Mouse (Mus musculus) midbrain, embryonic 14.5 days (tissue): ENCODE measurements around the gene Prkce. TPM values are rescaled to one million over a fixed set of nuclear protein-coding genes. Genes with fewer than 3 reads are reported as not detected.

Experiments used
- ATAC-seq: fragments of 200-750 bp; cut with Nextera tagmentation; 2 replicates; pipeline ENCODE4 v1.8.0; 2017; ENCODE audit warnings: moderate number of reproducible peaks, moderate library complexity; ENCODE audit not compliant: low FRiP score, low TSS enrichment
- DNase-seq: peaks from one replicate; pipeline ENCODE4 v3.0.0-alpha.2; 2015
- H3K27ac ChIP-seq: fragments of 300-500 bp; sonication (generic); replicated peaks from 2 replicates; pipeline ENCODE4 v1.5.1; 2014; ENCODE audit warnings: mild to moderate bottlenecking, low read depth, low read length, moderate library complexity
- H3K27me3 ChIP-seq: fragments of 300-500 bp; sonication (generic); 2 replicates; pipeline ENCODE4 v1.6.1; 2014; ENCODE audit warnings: low read length, control low read depth, mixed read lengths; ENCODE audit not compliant: control insufficient read depth, insufficient read depth
- H3K36me3 ChIP-seq: fragments of 300-500 bp; sonication (generic); 2 replicates; pipeline ENCODE4 v1.6.1; 2014; ENCODE audit warnings: low read length, control low read depth; ENCODE audit not compliant: control insufficient read depth, insufficient read depth
- H3K4me1 ChIP-seq: fragments of 300-500 bp; sonication (generic); 2 replicates; pipeline ENCODE4 v1.6.1; 2014; ENCODE audit warnings: mild to moderate bottlenecking, antibody characterized with exemption, low read length, control low read depth; ENCODE audit not compliant: control insufficient read depth, insufficient read depth
- H3K4me2 ChIP-seq: fragments of 300-500 bp; sonication (generic); 2 replicates; pipeline ENCODE4 v1.6.1; 2014; ENCODE audit warnings: mild to moderate bottlenecking, low read length, moderate library complexity
- H3K4me3 ChIP-seq: fragments of 300-500 bp; sonication (generic); replicated peaks from 2 replicates; pipeline ENCODE4 v1.5.1; 2014; ENCODE audit warnings: low read depth, low read length
- H3K9ac ChIP-seq: fragments of 300-500 bp; sonication (generic); replicated peaks from 2 replicates; pipeline ENCODE4 v1.6.1; 2014; ENCODE audit warnings: mild to moderate bottlenecking, low read length, moderate library complexity
- H3K9me3 ChIP-seq: fragments of 300-500 bp; sonication (generic); 2 replicates; pipeline ENCODE4 v1.6.1; 2016; ENCODE audit warnings: low read length, control low read depth, mixed read lengths; ENCODE audit not compliant: control insufficient read depth
- WGBS: fragments of 180-500 bp; shearing (Covaris S2); extraction: QIAGEN DNeasy Blood & Tissue Kit; methylation state at CpG from one replicate; pipeline ENCODE4 v1.1.7; 2014; 5-methylcytosine and 5-hydroxymethylcytosine counted together
- polyA plus RNA-seq: library from polyadenylated mRNA; unstranded; fragments of >200 nt; fragmentation: Nextera tagmentation; extraction: Ambion mirVana; gene quantifications from 2 replicates; pipeline ENCODE4 v1.2.1, GENCODE M21; 2014

The Prkce gene
- polyA plus RNA-seq, 1 experiment from 2014 or later, result 25.4 TPM

DNA sequence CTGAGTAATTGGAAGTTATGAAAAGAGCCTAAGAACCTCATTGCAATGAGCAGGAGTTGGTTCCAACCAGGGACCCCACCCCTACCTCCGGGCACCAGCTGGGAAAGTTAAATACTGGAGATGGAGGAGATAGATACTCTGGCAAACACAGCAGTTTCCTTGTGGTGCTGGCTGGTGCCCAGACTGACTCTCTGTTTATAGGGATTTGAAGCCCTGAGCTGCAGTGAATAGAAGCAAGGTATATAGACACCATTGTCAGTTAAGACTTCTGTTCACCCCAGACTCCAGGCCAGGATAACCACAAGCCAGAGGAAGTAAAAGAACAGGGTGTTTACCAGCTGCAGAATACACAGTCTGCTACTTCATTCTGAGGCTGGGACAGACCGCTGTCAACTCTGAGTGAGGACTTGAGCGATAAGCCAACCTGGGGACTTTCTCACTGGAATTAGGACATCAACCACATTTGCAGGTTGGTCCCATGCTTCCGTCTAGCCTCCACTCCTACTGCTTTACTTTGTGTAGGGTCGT, 110.5 kb downstream of the Prkce start:
- H3K4me2 ChIP-seq, result no peak overlapping the region
- H3K36me3 ChIP-seq, result no peaks in the 10 kb centered on the region
- no peaks in the 10 kb centered on the region for H3K27me3 ChIP-seq
- DNase-seq (no peak), ATAC-seq (no peak)
- no peaks in the 10 kb centered on the region for H3K9me3 ChIP-seq
- no peak overlapping the region for H3K27ac ChIP-seq
- 0 out of 2 replicates have a peak, but pooled peaks cover 4% of the 10 kb centered on the region for H3K4me1 ChIP-seq
- 86% methylated on average over 5 of the region's 5 CpGs for WGBS
- H3K4me3 ChIP-seq, result no peak overlapping the region
- H3K9ac ChIP-seq, result no peak overlapping the region

- Histone ChIP-seq H3K4me3 (no peak overlapping the region), H3K27me3 (no peaks in the 10 kb centered on the region), H3K36me3 (no peaks in the 10 kb centered on the region), H3K9me3 (no peaks in the 10 kb centered on the region), H3K9ac (no peak overlapping the region), H3K27ac (no peak overlapping the region), H3K4me2 (no peak overlapping the region), H3K4me1 (0 out of 2 replicates have a peak, but pooled peaks cover 4% of the 10 kb centered on the region)
- 68% methylated on average over 10 of the region's 10 CpGs for WGBS
- ATAC-seq (no peak), DNase-seq (no peak)
These were observed 112.2 kb downstream of the Prkce start for GRCm38 (mm10) chr17:86279751-86280150.

DNA sequence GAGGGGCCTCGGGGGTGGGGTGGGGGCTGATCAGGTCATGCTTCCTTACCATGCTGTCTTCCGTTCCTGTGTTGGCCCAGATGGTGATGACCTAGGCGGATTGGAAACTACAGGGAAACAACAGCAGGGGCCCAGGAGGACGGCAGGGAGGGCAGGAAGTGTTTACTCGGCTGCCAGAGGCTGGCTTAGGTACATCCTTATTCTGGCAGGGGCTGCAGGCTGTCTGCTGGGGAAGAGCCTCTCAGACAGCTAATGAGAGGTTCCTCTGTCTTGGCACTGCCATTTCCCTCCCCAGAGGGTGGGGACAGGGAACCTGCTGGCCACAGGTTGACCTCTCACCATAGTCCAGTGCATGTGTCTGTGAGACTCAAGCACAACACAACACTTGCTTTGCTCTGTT, 116.2 kb downstream of the Prkce start:
- H3K4me1 ChIP-seq, result 0 out of 2 replicates have a peak, but pooled peaks cover 4% of the 10 kb centered on the region
- no peak overlapping the region for H3K4me2 ChIP-seq
- no peak overlapping the region for H3K4me3 ChIP-seq
- H3K9ac ChIP-seq, result no peak overlapping the region
- DNase-seq, result no peak
- H3K9me3 ChIP-seq, result no peaks in the 10 kb centered on the region
- H3K36me3 ChIP-seq, result no peaks in the 10 kb centered on the region
- H3K27me3 ChIP-seq, result no peaks in the 10 kb centered on the region
- 50% methylated on average over 5 of the region's 5 CpGs for WGBS
- ATAC-seq, result no peak
- H3K27ac ChIP-seq, result no peak overlapping the region

GRCm38 (mm10) chr17:86285058-86285457, 117.5 kb downstream of the Prkce start:
- H3K36me3 ChIP-seq, result no peaks in the 10 kb centered on the region
- no peak for ATAC-seq
- H3K27ac ChIP-seq, result no peak overlapping the region
- no peak for DNase-seq
- H3K9ac ChIP-seq, result no peak overlapping the region
- no peak overlapping the region for H3K4me2 ChIP-seq
- H3K4me3 ChIP-seq, result no peak overlapping the region
- WGBS, result 93% methylated on average over 5 of the region's 5 CpGs
- H3K27me3 ChIP-seq, result no peaks in the 10 kb centered on the region
- 0 out of 2 replicates have a peak, but pooled peaks cover 4% of the 10 kb centered on the region for H3K4me1 ChIP-seq
- H3K9me3 ChIP-seq, result no peaks in the 10 kb centered on the region

DNA sequence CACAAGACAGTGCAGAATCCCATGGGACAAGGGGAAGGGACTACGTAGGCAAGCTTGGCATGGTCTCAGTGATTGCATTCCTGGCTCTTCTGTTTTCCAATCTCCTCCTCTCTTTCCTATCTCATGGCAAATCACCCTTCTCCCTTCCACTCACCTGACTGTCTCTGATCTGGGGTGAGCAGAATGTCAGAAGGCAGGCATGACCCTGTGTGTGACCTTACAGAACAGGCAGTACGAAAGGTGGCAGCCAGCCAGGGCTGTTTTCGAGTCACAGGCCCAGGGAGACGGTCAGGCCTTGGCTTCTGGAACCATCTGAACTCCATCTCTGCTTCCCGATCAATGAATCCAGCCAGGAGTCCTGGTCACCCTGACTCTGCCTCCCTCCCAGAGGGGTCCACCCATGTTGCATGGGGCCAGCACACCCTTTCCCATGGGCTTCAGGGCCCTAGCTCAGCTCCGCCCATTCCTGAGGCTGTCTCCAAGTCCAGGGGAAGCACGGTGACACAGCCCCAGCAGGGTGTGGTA, 119.2 kb downstream of the Prkce start:
- 87% methylated on average over 7 of the region's 7 CpGs for WGBS
- DNase-seq, result no peak
- H3K9ac ChIP-seq, result no peak overlapping the region
- ATAC-seq, result no peak
- H3K27me3 ChIP-seq, result no peaks in the 10 kb centered on the region
- no peak overlapping the region for H3K4me2 ChIP-seq
- H3K36me3 ChIP-seq, result no peaks in the 10 kb centered on the region
- H3K9me3 ChIP-seq, result no peaks in the 10 kb centered on the region
- no peak overlapping the region for H3K27ac ChIP-seq
- H3K4me1 ChIP-seq, result no peaks in the 10 kb centered on the region
- no peak overlapping the region for H3K4me3 ChIP-seq

GRCm38 (mm10) chr17:86292711-86293110, 125.1 kb downstream of the Prkce start:
- no peak overlapping the region for H3K27ac ChIP-seq
- no peak overlapping the region for H3K4me3 ChIP-seq
- no peaks in the 10 kb centered on the region for H3K9me3 ChIP-seq
- H3K4me2 ChIP-seq, result no peak overlapping the region
- H3K36me3 ChIP-seq, result no peaks in the 10 kb centered on the region
- 0 out of 2 replicates have a peak, but pooled peaks cover 3% of the 10 kb centered on the region for H3K4me1 ChIP-seq
- DNase-seq (no peak), ATAC-seq (no peak)
- H3K9ac ChIP-seq, result no peak overlapping the region
- no peaks in the 10 kb centered on the region for H3K27me3 ChIP-seq
- 91% methylated on average over 6 of the region's 6 CpGs for WGBS

DNA sequence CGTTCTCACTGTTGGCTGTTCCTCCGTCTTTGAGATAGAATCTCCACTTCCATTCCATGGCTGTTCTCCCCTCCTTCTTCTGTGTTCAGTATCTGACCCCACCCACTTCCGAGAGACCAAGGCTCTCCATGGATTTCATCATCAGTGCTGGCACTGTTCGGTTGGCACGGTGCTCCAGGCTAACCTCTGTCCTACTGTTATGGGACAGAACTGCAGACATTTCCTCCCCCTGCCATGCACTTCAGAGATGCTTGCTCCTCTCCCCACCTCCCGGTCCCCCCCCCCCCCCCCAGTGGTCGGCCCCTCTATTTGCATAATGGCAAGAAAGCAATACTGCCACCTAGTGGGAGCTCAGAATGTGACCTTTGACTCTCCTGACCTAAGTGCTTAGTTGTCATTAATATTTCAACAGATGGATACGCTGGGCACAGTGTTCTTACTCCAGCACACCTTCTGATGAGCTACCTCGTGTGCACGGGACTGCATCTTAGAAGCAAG, 125.7 kb downstream of the Prkce start:
- Histone ChIP-seq H3K4me1 (0 out of 2 replicates have a peak, but pooled peaks cover 3% of the 10 kb centered on the region), H3K27ac (no peak overlapping the region), H3K9ac (no peak overlapping the region), H3K36me3 (no peaks in the 10 kb centered on the region), H3K27me3 (no peaks in the 10 kb centered on the region), H3K4me3 (no peak overlapping the region), H3K9me3 (no peaks in the 10 kb centered on the region), H3K4me2 (no peak overlapping the region)
- 48% methylated on average over 10 of the region's 10 CpGs for WGBS
- peak; percentile 52 for DNase-seq
- no peak for ATAC-seq

DNA sequence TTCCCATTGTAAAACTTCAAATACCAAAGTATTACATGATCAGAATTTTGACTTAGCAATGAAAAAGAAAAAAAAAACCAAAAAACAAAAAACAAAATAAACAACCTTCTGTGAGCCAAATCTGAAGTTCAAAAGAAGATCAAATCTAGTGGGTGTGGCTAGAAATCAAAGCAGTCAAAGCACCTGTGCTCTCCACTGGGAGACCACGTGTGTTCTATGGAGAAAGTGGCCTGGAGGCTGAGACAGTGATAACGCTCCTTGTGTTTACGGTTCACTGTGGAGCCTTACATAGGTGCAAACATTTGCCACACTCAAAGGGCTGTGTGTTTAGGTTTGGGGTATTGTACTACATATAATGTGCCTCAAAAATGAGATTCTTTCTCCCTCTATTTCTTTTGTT, 132.0 kb downstream of the Prkce start:
- no peak for DNase-seq
- Histone ChIP-seq H3K4me3 (no peak overlapping the region), H3K27me3 (no peaks in the 10 kb centered on the region), H3K9me3 (no peaks in the 10 kb centered on the region), H3K4me1 (peaks cover 10% of the 10 kb centered on the region; the same call in 1 of the 2 replicates), H3K9ac (no peak overlapping the region), H3K4me2 (no peak overlapping the region), H3K27ac (no peak overlapping the region), H3K36me3 (no peaks in the 10 kb centered on the region)
- ATAC-seq, result no peak
- 84% methylated on average over 3 of the region's 3 CpGs for WGBS
